Mouse (Mus musculus) heart, adult 11 months (tissue): Measurements from ENCODE around the gene Cartpt.
"Not testable (repeated sequence)": the region's sequence is repeated elsewhere in the genome, so short reads cannot be mapped to it uniquely, and the experiment has no call there.

Experiments used
- DNase-seq: peaks from one replicate; pipeline ENCODE4 v3.0.0; 2022

The Cartpt gene

DNA sequence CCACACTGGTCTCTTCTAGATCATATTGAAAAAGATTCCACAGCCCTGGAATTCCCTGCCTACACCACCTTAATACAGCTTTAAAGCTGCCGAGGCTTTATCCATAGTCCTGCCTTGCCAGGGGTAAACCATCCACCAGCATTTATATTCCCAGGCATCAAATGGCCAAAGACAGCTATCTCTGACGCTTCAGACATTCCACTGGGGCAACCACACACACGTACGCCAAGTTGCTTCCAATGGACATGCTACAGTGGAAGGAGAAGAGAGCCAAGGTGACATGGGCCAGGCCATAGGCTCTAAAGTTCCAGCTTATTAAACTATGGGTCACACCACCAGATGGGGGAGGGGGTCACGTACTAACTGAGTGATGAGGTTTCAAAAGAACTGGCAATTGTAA is 45.7 kb downstream of the Cartpt start:
- peak; percentile 70 for DNase-seq

DNA sequence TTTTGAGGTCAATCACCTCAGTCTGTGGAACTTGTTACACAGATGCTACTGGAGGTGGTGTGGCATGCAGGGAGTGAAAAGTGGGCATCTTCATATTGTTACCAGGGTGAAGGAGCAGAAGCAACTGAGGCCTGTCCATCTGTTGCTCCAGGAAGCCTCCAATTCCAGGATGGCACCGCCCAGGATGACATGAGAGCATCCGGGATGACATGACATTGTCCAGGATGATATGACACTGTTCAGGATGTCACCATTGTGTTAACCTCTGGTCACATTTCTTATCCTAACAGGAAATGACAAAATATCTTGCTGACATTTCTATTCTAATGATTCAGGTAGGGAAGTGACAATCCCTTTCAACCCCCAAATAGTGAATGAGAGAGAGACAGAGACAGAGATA is 47.8 kb downstream of the Cartpt start:
- DNase-seq, result no peak

DNA sequence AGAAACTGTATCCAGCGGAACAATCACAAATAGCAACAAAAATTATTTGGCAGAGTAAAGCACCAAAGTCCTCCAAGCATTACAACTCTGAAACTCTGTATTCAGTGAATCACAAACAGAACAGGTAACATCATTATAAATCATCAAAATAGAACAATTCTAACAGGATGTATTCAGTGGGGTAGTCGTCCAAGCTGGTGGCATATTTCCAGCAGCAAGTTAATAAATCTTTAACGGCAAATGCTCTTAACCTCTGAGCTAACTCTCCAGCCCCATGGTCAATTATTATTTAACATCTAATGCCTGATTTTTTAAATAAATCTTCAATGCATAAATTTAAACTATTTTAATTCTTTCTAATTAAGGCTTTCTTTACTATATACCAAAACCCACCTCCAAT is 48.5 kb downstream of the Cartpt start:
- DNase-seq, result not testable (repeated sequence)

DNA sequence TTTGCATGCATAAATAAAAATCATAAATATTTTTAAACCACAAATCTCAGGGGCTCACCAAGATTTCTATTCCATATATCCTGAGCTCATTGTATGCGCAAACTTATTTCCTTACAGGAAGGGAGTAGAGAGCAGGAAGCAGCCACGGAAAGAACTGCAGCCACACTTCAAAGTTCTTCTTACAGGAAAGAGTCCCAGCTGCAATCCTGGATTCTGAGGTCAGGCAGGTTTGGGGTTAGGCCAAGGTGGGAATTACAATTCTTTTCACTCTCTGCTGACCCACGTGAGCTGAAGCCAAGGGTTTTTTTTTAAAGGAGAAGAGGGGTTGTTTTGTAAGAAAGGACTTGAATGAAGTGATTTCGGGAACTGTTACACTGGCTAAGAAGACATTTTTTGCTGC is 49.9 kb downstream of the Cartpt start:
- peak; percentile 96 for DNase-seq

DNA sequence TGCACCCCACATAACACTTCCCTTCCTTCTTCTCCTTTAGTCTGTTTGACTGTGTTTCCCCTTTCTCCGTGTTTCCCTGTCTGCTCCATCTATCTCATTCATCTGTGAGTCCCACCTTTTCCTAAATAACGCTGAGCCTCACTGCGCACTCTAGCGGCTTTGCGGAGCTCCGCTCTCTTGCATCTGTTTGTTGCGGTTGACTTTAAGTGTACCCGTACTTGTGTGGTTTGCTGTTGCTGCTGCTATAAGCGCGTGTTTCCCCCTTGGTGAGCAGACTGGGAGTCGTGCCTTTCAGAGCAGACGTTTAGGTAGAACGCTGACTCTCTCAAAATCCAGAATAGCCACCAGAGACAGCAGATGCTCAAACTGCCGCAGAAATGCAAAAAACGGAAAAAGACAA is 51.3 kb downstream of the Cartpt start:
- DNase-seq, result peak; percentile 80
